Mouse (Mus musculus) testis, adult 2 months (tissue): Measurements from ENCODE around the gene Pdp2. TPM values are rescaled to one million over a fixed set of nuclear protein-coding genes. Genes with fewer than 3 reads are reported as not detected.

ENCODE experiments used
- H3K27ac ChIP-seq: fragments of 200-500 bp; 2 replicates; pipeline ENCODE4 v1.5.1; 2012; ENCODE audit warnings: low read depth, low read length; ENCODE audit not compliant: control insufficient read depth, insufficient read depth
- H3K27me3 ChIP-seq: fragments of 200-500 bp; 2 replicates; pipeline ENCODE4 v1.6.1; 2012; ENCODE audit warnings: mild to moderate bottlenecking, low read length, moderate library complexity; ENCODE audit not compliant: control insufficient read depth, insufficient read depth
- H3K36me3 ChIP-seq: fragments of 200-500 bp; 2 replicates; pipeline ENCODE4 v1.6.1; 2012; ENCODE audit warnings: mild to moderate bottlenecking, low read length; ENCODE audit not compliant: control insufficient read depth, insufficient read depth
- H3K4me1 ChIP-seq: fragments of 200-500 bp; 2 replicates; pipeline ENCODE4 v1.6.1; 2012; ENCODE audit warnings: low read length; ENCODE audit not compliant: control insufficient read depth, insufficient read depth
- H3K4me3 ChIP-seq: fragments of 200-500 bp; 2 replicates; pipeline ENCODE4 v1.5.1; 2012; ENCODE audit warnings: low read depth, mild to moderate bottlenecking, low read length, moderate library complexity, mixed read lengths; ENCODE audit not compliant: control insufficient read depth
- CTCF ChIP-seq: fragments of 200-500 bp; IDR thresholded peaks from 2 replicates; pipeline ENCODE4 v1.5.1; 2012; ENCODE audit warnings: low read depth, mild to moderate bottlenecking, inconsistent platforms, low read length, moderate library complexity; ENCODE audit not compliant: control insufficient read depth, insufficient read depth, insufficient replicate concordance
- POLR2A ChIP-seq: fragments of 200-500 bp; IDR thresholded peaks from 2 replicates; pipeline ENCODE4 v1.6.1; 2012; ENCODE audit warnings: low read depth, mild to moderate bottlenecking, inconsistent platforms, low read length, moderate library complexity; ENCODE audit not compliant: control insufficient read depth
- polyA plus RNA-seq: library from polyadenylated mRNA; depleted of rRNA; stranded (reverse); fragments of >200 nt; gene quantifications from 2 replicates; pipeline ENCODE4 v1.2.3, GENCODE M21; 2012

Pdp2 gene
- polyA plus RNA-seq, 1 experiment = 1.2 TPM

DNA sequence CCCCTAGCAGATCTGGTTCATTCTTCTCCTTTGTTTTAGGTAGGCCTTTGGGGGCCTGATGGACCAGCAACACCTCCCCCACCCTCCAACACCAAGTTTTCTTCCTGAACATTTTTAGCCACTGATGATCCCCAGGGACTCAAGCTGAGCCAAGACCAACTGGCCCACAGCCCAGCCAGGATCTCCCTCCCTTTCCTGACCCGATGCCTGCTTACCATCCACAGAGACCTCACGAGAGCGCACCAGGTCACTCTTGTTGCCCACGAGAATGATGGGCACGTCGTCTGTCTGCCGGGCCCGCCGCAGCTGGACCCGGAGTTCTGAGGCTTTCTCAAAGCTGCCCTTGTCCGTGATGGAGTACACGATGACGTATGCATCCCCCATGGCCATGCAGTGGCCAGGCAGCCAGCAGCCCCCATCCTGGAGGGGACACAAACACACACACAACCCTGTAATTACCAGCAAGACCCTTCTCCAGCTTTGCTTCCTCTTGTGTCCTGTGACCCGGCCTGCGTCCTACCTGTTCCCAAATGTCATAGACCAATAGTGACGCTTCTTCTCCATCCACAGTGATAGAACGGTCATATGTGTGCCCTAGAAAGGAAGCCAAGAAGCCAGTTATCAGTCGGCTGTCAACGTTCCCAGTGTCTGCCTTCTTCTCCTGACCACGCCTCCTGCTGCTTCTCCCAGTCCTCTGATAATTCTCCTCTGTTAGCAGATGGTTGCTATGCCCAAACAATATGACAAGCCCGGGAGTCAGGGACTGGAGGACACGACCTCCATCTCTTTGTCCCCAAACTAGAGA is 38.3 kb downstream of the Pdp2 start:
- Histone ChIP-seq H3K27me3 (no peaks in the 10 kb centered on the region), H3K36me3 (no peaks in the 10 kb centered on the region), H3K4me1 (peaks cover 18% of the 10 kb centered on the region), H3K27ac (no peak overlapping the region), H3K4me3 (no peak overlapping the region)
- no peak for TF ChIP-seq POLR2A
- TF ChIP-seq CTCF = no peak

DNA sequence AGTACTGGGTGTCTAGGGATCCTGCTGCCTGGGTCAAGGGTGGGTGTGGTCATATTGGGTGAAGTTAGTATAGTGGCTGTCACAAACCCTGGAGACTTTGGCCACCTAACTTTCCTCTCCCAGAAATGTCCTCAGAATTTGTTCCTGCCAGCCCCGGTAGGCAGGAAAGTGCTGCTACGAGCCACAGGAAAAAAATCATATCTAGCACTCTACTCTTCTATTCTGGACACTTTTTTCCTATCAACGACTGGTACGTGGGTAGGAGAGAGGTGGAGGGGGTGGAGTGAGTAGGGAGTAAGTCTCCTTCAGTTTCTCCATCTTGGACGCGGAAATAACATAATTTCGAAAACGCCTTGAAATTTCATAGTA is 38.8 kb downstream of the Pdp2 start:
- no peaks in the 10 kb centered on the region for H3K36me3 ChIP-seq
- no peak overlapping the region for H3K4me3 ChIP-seq
- TF ChIP-seq POLR2A (no peak), CTCF (no peak)
- no peak overlapping the region for H3K27ac ChIP-seq
- H3K4me1 ChIP-seq = peaks cover 18% of the 10 kb centered on the region
- H3K27me3 ChIP-seq = no peaks in the 10 kb centered on the region

DNA sequence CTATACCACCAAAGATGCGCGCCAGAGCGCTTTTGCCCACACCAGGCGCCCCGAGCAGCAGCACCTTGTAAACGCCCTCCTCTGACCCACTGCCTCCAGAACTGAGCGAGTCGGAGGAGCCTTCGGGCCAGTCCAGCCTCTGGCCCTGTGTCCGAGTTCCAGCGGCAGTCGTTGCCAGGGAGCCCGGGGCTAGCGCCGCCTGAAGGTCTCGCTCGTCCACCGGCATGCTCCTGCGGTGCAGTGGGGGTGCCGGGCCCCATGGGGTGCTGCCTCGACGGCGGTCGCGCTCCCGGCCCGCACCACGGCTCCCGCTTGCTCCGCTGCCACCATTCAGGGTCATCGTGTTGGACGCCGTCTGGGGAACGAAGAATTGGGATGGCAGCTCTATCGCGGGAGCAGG is 39.3 kb downstream of the Pdp2 start:
- no peak for TF ChIP-seq CTCF
- no peak for TF ChIP-seq POLR2A

DNA sequence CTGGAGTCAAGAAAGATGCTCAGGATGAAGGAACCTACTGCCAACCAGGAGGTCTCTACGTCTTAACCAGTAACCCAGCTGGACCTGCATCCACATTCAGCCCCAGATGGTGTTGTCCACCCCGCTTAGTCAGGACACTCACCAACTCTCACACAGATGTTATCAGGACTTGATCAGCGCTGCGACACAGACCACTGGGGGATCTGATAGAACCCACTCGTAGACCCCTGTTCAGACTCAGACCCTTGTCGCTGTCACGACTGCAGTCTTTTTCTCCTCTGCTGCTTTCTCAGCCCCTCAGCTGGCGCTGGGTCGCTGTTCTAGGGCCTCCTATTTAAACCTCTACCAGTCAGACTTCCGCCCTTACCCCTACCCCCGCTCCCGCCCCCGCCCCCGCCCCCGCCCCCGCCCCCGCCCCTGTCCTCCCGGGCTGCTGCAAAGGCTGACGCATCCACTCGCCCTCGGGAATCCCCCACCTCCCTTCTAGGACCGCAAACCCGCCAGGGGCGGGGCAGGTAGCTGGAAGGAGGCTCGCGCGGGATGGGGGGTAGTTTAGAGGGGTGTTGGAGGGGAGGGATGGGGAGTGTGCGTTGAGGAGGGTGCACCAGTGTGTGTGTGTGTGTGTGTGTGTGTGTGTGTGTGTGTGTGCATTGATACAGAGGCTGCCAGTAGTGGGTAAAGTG is 39.9 kb downstream of the Pdp2 start, which contains the start of gene Rrad:
Rrad (minus strand) TSS at position 347 of the 683 bp plus-strand sequence.
- Histone ChIP-seq H3K36me3 (no peaks in the 10 kb centered on the region), H3K4me3 (peak within 1 kb of the TSS; percentile 23), H3K27me3 (no peaks in the 10 kb centered on the region), H3K27ac (no peak within 1 kb of the TSS), H3K4me1 (peaks cover 18% of the 10 kb centered on the region)
- TF ChIP-seq POLR2A = no peak
- TF ChIP-seq CTCF = no peak

More for the DNA sequence above, 39.3 kb downstream of the Pdp2 start:
- H3K27me3 ChIP-seq = no peaks in the 10 kb centered on the region
- no peaks in the 10 kb centered on the region for H3K36me3 ChIP-seq
- peaks cover 18% of the 10 kb centered on the region for H3K4me1 ChIP-seq
- H3K27ac ChIP-seq = no peak overlapping the region
- peak overlapping the region; percentile 23 for H3K4me3 ChIP-seq

DNA sequence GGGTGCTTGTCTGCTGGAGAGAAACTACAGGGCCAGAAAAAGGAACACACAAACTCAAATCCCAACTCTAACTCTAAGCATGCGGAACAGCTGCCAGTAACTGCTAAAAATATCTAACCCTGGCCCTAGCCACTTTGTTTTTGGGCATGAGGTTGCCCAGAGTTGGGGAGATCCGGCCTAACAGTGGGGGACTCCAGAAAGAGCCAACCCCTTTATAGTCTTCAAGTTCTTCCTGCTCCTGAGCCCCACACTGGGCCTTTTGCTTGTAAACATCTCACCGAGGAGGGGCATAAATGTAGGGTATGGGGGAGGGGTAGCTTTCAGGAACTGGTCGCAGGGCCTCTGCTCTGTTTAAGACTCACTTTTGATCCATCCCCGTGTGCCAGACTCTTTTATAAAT is 40.7 kb downstream of the Pdp2 start:
- H3K27me3 ChIP-seq = no peaks in the 10 kb centered on the region
- H3K27ac ChIP-seq = no peak overlapping the region
- TF ChIP-seq POLR2A = no peak
- no peak for TF ChIP-seq CTCF
- H3K4me3 ChIP-seq = no peak overlapping the region
- H3K4me1 ChIP-seq = peaks cover 18% of the 10 kb centered on the region
- no peaks in the 10 kb centered on the region for H3K36me3 ChIP-seq

DNA sequence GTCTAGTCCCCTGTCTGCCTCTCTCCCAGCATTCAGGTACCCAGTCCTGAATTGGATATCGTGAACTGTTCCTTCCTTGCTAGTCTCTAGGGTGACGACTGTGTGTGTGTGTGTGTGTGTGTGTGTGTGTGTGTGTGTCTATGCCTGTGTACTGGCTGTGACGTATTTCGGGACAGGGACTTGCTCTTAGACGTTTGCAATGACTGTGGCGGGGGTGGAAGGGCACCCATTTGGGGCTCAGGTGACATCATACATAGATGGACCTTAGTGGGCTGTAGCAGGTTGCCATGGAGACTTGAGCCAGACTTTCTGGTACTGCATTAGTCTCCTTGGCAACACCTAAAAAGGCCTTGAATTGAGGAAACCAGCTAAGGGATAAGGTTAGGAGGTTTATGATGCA is 41.2 kb downstream of the Pdp2 start:
- H3K27ac ChIP-seq = no peak overlapping the region
- no peak for TF ChIP-seq POLR2A
- no peak for TF ChIP-seq CTCF

DNA sequence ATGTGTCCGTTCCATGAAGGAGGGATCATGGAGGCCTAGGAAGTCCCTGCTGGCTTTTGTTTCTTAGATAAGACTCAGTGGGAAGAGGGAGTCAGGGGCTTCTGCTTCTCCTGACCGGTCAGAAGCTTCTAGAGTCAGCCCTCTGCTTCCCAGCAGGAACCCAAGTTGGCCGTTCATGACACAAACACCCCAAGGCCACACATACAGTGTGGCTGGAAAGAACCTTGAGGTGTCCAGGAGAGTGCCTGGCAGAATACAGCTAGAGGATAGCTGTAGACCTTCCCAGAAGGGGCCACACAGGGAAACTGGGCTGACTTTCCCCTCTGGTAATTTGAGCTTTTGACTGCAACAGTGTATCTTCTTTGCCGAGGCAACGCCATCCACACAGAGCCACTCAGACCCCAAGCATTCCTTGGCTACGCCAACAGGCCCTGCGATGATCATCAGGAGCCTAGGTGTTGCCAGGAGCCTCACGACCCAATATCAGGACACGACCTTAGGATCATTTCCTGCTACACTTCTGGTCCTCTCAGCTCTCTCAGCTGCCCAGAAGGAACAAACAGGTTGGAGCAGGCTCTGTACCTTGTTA is 42.0 kb downstream of the Pdp2 start:
- no peaks in the 10 kb centered on the region for H3K27me3 ChIP-seq
- H3K4me3 ChIP-seq = no peak overlapping the region
- TF ChIP-seq POLR2A (no peak), CTCF (no peak)

More for the DNA sequence above, 41.2 kb downstream of the Pdp2 start:
- Histone ChIP-seq H3K27me3 (no peaks in the 10 kb centered on the region), H3K36me3 (no peaks in the 10 kb centered on the region), H3K4me3 (no peak overlapping the region), H3K4me1 (peaks cover 18% of the 10 kb centered on the region)

More for the DNA sequence above, 42.0 kb downstream of the Pdp2 start:
- Histone ChIP-seq H3K27ac (no peak overlapping the region), H3K4me1 (peaks cover 18% of the 10 kb centered on the region), H3K36me3 (no peaks in the 10 kb centered on the region; the same call in 1 of the 2 replicates)
